Mouse (Mus musculus) T-helper 2 cell (primary cell): ENCODE measurements around the gene Ildr1.

Experiments
- in situ Hi-C: fragments of 300-600 bp; cut with MboI, MseI; formaldehyde crosslinking; loops from one replicate; pipeline ENCODE4 v1.15.1; 2025; ENCODE audit warnings: high pct_unique_total_duplicates

The Ildr1 gene

GRCm38 (mm10) chr16:36700484-36700883 is 6.7 kb downstream of the Ildr1 start:
- in situ Hi-C loops: no loop called here

GRCm38 (mm10) chr16:36707702-36708423 is 14.1 kb downstream of the Ildr1 start:
- in situ Hi-C loops: loop anchor here (5.0 kb wide), 1 partner anchor 596 kb away; no protein-coding TSS in a partner anchor

GRCm38 (mm10) chr16:36708751-36709150 is 15.0 kb downstream of the Ildr1 start:
- in situ Hi-C loops: loop anchor here (5.0 kb wide), 1 partner anchor 596 kb away; no protein-coding TSS in a partner anchor

GRCm38 (mm10) chr16:36709405-36709804 is 15.6 kb downstream of the Ildr1 start:
- in situ Hi-C loops: loop anchor here (5.0 kb wide), 1 partner anchor 597 kb away; no protein-coding TSS in a partner anchor

DNA sequence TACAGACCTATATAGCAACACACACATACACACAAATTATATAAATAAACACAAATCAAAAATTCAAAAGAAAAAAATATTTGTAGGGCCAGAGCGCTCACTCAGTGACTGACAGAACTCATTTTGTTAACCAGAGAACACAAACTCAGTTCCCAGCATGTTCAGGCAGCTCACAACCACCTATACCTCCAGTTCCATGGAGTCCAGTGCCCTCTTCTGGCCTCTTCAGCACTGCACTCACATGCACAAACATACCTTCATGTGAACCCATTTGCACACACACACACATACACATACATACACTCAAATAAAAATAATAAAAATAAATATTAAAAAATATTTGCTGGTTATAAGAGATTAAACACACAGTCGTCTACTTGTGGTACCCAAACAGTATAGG is 17.0 kb downstream of the Ildr1 start:
- in situ Hi-C loops: no loop called here

DNA sequence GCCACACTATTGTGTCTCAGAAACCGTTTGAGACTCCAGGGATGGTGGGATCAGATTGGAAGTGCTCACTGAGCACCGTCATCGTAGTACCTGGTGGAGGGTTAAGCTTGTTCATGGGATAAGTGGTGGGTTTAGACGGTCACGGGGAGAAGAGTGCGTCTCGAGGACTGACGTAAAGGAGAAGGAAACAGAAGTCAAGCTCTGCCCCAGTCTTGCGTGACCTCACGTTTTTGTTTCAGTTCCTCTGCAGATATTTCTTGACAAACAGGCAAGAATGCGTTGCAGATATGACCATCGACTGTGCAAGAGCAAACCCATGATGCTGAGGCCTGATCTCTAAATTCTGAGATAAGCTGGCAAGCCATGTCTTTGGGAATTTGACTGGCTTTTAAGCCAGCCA is 18.0 kb downstream of the Ildr1 start:
- in situ Hi-C loops: no loop called here

- in situ Hi-C loops: loop anchor here (5.0 kb wide), 1 partner anchor 245 kb away; no protein-coding TSS in a partner anchor
Observed at GRCm38 (mm10) chr16:36717481-36717880, 23.7 kb downstream of the Ildr1 start.

DNA sequence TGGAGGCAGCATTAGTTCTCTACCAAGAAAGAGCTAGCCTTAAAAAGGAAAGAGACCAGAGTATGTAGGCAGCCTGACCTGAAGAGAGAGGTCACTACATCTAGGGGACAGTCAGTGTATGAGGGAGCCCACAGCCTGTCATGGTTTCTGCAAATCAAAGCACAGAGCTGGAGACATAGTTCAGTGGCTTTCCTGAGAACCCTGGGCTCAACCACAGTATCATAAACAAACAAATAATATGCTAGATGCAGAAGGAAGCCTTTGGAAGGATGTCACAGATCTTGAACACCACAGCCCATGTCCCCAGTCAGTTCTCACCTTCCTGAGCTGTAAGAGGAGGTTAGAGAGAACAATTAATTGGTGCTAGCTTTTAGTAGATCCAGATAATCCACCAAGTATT is 24.9 kb downstream of the Ildr1 start:
- in situ Hi-C loops: loop anchor here (5.0 kb wide), 1 partner anchor 246 kb away; no protein-coding TSS in a partner anchor

GRCm38 (mm10) chr16:36720194-36721055 is 26.6 kb downstream of the Ildr1 start:
- in situ Hi-C loops: loop anchor here (5.0 kb wide), 1 partner anchor 92 kb away; no protein-coding TSS in a partner anchor

DNA sequence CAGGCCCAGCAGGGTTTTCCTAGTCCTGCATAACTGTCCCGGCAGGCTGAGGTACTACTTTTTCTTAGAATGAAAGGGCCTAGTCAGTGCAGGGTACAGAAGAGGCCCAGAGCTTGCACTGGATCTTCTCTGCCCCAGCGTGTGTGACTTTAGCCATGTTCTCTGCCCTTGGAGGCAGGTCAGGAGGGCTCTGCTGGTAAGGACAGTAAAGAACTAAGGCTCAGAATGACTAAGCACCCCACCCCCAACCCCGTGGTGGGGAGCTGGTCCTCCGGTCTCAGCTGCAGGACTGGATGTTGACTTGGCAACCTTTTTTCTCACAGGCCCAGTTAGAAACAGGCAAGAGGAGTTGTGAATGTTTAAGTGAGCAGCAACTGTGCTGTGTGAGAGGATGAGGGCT is 29.0 kb downstream of the Ildr1 start:
- in situ Hi-C loops: loop anchor here (5.0 kb wide), 1 partner anchor 90 kb away; no protein-coding TSS in a partner anchor

DNA sequence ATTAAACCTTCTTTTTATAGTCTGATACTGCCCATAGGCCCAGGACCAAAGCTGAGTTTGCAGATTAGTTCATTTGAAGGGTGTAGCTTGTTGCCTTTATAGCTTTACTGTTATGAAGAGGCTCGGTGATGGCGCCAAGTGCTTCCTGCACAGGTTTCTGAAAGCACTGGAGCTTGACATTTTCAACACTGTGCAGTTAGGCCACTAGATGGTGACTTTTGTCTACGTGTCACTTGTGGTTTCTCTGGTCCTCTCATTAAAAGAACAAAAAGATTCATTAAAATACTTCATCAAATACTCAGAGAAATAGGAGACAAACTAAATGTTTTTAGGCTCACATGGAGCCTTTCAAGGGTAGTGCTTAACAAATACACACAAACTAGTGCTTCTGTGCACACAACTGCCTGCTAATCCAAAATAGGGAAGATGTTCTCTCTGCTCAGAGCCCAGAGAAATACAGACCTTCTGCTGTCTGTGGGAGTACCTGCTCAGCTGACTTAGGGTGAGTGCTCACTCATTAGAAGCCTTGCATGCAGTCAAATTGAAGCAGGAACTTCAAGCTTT is 30.2 kb downstream of the Ildr1 start:
- in situ Hi-C loops: loop anchor here (5.0 kb wide), 1 partner anchor 88 kb away; no protein-coding TSS in a partner anchor

- in situ Hi-C loops: loop anchor here (25.0 kb wide), 1 partner anchor 758 kb away; no protein-coding TSS in a partner anchor
Observed at GRCm38 (mm10) chr16:36728959-36729358, 35.2 kb downstream of the Ildr1 start.

DNA sequence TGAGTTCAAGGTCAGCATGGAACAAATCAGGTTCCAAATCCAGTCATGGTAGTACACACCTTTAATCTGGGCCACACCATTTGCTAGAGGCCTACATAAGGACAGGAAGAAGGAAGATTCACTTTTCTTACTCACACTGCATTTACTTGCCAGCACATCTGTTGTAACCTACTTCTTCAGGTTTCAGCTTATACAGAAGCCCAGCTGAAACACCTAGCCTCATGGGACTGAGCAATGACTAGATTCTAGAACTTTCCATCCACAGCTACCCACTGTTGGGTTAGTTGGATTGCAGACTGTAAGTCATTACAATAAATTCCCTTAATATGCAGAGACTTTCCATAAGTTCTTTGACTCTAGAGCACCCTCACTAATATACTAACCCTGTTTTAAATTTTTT is 38.8 kb downstream of the Ildr1 start:
- in situ Hi-C loops: loop anchor here (25.0 kb wide), 1 partner anchor 755 kb away; no protein-coding TSS in a partner anchor

- in situ Hi-C loops: loop anchor here (25.0 kb wide), 1 partner anchor 753 kb away; no protein-coding TSS in a partner anchor
Observed at GRCm38 (mm10) chr16:36733827-36734226, 40.0 kb downstream of the Ildr1 start.

DNA sequence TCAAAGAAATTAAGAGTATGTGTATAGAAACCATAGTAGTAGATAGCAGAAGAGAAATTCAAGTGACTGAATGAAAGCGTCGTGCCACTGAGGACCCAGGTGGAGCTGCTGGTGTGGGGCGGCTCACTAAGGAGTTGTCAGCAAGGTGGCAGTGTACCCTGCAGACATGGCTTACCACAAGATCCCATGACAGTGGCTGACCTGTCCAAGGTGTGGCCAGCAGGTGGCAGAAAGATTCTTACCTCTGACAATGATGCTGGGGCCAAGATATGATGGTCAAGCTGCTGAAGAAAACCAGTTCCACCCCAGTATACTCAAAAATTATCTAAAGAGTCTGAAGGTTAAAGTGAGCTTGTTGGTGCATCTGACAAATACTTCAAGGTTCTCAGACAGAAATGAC is 41.6 kb downstream of the Ildr1 start:
- in situ Hi-C loops: loop anchor here (25.0 kb wide), 1 partner anchor 752 kb away; no protein-coding TSS in a partner anchor

GRCm38 (mm10) chr16:36739404-36739930 is 45.7 kb downstream of the Ildr1 start:
- in situ Hi-C loops: loop anchor here (25.0 kb wide), 1 partner anchor 748 kb away; no protein-coding TSS in a partner anchor

DNA sequence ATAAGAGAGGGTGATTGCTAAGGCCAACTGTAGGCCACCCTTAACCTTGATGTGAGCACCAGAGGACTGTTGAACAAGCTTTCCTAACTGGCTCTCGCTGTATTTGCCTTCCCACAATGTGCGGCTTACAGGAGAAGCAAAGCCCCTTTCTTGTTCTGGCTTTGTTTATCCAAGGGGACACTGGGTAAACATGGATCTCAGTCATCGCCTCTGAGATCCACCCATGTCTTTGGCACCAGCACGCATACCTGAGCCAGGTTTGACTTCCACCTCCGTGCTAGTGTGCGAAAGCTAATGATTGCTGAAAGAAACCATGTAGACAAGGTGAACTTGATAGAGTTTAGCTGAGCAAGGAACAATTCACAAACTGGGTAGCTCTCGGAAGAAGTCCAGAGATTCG is 49.8 kb downstream of the Ildr1 start:
- in situ Hi-C loops: loop anchor here (25.0 kb wide), 1 partner anchor 744 kb away; no protein-coding TSS in a partner anchor

- in situ Hi-C loops: loop anchor here (25.0 kb wide), 1 partner anchor 740 kb away; no protein-coding TSS in a partner anchor
Observed at GRCm38 (mm10) chr16:36747068-36747467, 53.3 kb downstream of the Ildr1 start.

- in situ Hi-C loops: loop anchor here (25.0 kb wide), 1 partner anchor 740 kb away; no protein-coding TSS in a partner anchor
Observed at GRCm38 (mm10) chr16:36747767-36748166, 54.0 kb downstream of the Ildr1 start.

DNA sequence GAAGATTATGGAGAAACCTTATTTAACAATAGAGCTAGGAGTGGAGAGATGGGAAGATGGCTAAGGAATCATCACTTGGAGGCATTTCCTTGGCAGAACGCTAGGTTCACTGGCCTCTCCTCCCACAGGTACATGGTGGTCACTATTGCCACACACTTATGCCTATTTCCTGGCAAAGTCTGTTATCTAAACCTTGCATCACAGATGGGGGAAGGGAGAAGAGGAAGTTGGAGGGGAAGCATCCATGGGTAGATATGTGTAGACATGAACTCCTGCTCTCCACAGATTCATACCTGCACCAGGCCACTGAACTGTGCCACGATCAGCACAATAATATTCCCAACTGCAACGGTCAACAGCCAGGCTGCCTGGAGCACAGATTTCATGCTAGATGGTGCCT is 58.2 kb downstream of the Ildr1 start:
- in situ Hi-C loops: no loop called here

- in situ Hi-C loops: no loop called here
Observed at GRCm38 (mm10) chr16:36770191-36770771, 76.5 kb downstream of the Ildr1 start.
